Mouse (Mus musculus) kidney, adult 2 months (tissue): ENCODE data around the gene Ak7.

Experiments
- CTCF ChIP-seq: fragments of 200-500 bp; conservative IDR thresholded peaks from 2 replicates; pipeline ENCODE4 v1.5.1; 2011; ENCODE audit warnings: low read depth, mild to moderate bottlenecking, control low read depth, low read length, moderate library complexity, mixed read lengths; ENCODE audit not compliant: insufficient read depth, insufficient read length
- POLR2A ChIP-seq: fragments of 200-500 bp; IDR thresholded peaks from one replicate; pipeline ENCODE4 v1.6.1; 2011; ENCODE audit warnings: low read depth, low read length, control low read depth

GRCm38 (mm10) chr12:105807416-105807815, 101.6 kb downstream of the Ak7 start:
- TF ChIP-seq POLR2A (no peak), CTCF (no peak)
